9 mouse cellular contexts compared by ENCODE assay signal in the genomic region with DNA sequence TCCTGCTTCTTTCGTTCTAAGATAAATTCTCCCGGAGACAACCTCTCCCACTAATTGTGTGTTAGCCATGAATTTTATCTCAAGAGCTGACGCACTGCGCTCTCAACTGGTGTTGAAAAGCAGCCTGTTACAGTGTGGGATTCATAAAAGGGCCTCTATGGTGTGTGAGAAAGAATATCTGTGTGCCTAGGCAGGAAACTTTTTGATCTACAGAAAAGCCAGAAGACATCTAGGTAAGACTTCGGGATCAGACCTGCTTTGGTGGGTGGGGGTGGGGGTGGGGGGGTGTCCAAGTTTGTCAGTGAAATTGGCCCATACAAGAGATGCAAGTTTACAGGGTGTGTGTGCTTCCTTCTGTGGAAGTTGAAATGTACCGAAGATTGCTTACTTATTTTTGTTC.
A peak's percentile ranks its signal among the peaks of the same experiment; 100 is the strongest.
DNase-seq lines count a peak whose midpoint lies in the region; ATAC-seq and TF ChIP-seq lines count a peak whose summit lies in the region.
"Had no signal": no experiment of that assay in that cellular context is flagged by ENCODE, and none has a peak within 500 bp of the region (broad histone marks: within the 10 kb centered on the region; RNA-seq: fewer than 3 reads in every experiment).

No protein-coding gene starts in this region.

- no peak for TF ChIP-seq CTCF in C2C12 (IDR thresholded peaks at IDR 0.05; ENCODE audit: control insufficient read depth, insufficient read depth, insufficient read length)
- no peak for TF ChIP-seq CTCF in intestine, postnatal 0 days (IDR thresholded peaks at IDR 0.05; ENCODE audit: low read depth)

- H3K79me3 ChIP-seq in C2C12 (ENCODE audit: low read depth) = peaks cover 2% of the 10 kb centered on the region

- no peak for ATAC-seq in intestine, postnatal 0 days
- 0 out of 2 replicates have a peak, but pooled peaks have one; percentile 18 for ATAC-seq in megakaryocyte progenitor cell, adult 5-6 weeks (replicated peaks; ENCODE audit: poor library complexity)
- no peak for ATAC-seq in megakaryocyte, adult 5-6 weeks (ENCODE audit: poor library complexity, severe bottlenecking)

- peak overlapping the region; percentile 22 for H3K4me3 ChIP-seq in C2C12 (ENCODE audit: insufficient read depth, poor library complexity, severe bottlenecking)
- peak overlapping the region; percentile 24 for H3K4me3 ChIP-seq in intestine, postnatal 0 days (ENCODE audit: low read depth, low read length)

- no peak overlapping the region for H3K27ac ChIP-seq in intestine, postnatal 0 days (ENCODE audit: low read depth, low read length)
- H3K27ac ChIP-seq: liver, embryonic 14.5 days had no signal

- H3K4me2 ChIP-seq in intestine, postnatal 0 days (replicated peaks; ENCODE audit: low read depth) = peak overlapping the region; percentile 54

- 44% methylated on average over 6 of the region's 6 CpGs for WGBS in intestine, postnatal 0 days

- H3K79me2 ChIP-seq in C2C12 (ENCODE audit: control insufficient read depth, insufficient read depth) = no peaks in the 10 kb centered on the region

- peak; percentile 32 to 82 for DNase-seq in adrenal gland, adult (ENCODE audit: inconsistent age in 2 of 2, low spot score in 1 of 2)
- no peak for DNase-seq in adrenal gland, adult 8-10 months
- DNase-seq in heart, adult 18-20 months = peak; percentile 65 to 71
- no peak for DNase-seq in MN1 (ENCODE audit: low spot score)

- H3K9ac ChIP-seq in intestine, postnatal 0 days (ENCODE audit: low read depth, low read length) = no peak overlapping the region
- H3K9ac ChIP-seq: liver, embryonic 14.5 days had no signal

- H3K4me1 ChIP-seq in intestine, postnatal 0 days (replicated peaks; ENCODE audit: control insufficient read depth, insufficient read depth, low read length) = no peaks in the 10 kb centered on the region

- no peaks in the 10 kb centered on the region for H3K27me3 ChIP-seq in C2C12 (ENCODE audit: control insufficient read depth, insufficient read depth, insufficient read length)
- H3K27me3 ChIP-seq in intestine, postnatal 0 days (replicated peaks; ENCODE audit: control insufficient read depth, insufficient read depth, low read length) = no peaks in the 10 kb centered on the region

- H3K9me3 ChIP-seq in intestine, postnatal 0 days (ENCODE audit: control insufficient read depth) = no peaks in the 10 kb centered on the region

- H3ac ChIP-seq in C2C12 (ENCODE audit: control insufficient read depth, insufficient read length, low read depth) = peak overlapping the region; percentile 48

- H3K36me3 ChIP-seq in C2C12 (ENCODE audit: control insufficient read depth, insufficient read depth) = no peaks in the 10 kb centered on the region
- no peaks in the 10 kb centered on the region for H3K36me3 ChIP-seq in intestine, postnatal 0 days (ENCODE audit: control insufficient read depth, insufficient read depth)

TF ChIP-seq in C2C12, 6 proteins besides CTCF, POLR2A, EP300 and RAD21:
- no peak for TF ChIP-seq MAX (IDR thresholded peaks at IDR 0.05)
- no peak for TF ChIP-seq FOSL1 (IDR thresholded peaks at IDR 0.05; ENCODE audit: insufficient read depth, low read length, poor library complexity, severe bottlenecking)
- no peak for TF ChIP-seq MYOG (IDR thresholded peaks at IDR 0.05; ENCODE audit: control insufficient read depth, extremely low read depth, insufficient read length)
- TF ChIP-seq USF1 (IDR thresholded peaks at IDR 0.05; ENCODE audit: low read depth) = no peak
- TF ChIP-seq MYOD1 (IDR thresholded peaks at IDR 0.05; ENCODE audit: control insufficient read depth, insufficient read length, low read depth) = no peak
- no peak for TF ChIP-seq CEBPB (IDR thresholded peaks at IDR 0.05; ENCODE audit: low read depth)

Comparison
In these comparisons a context has a peak if more than half of its experiments do, and no peak if none do; other contexts are left out.
1. DNase-seq: peak in adrenal gland, adult (2 of 2) and heart, adult 18-20 months (2 of 2); none in adrenal gland, adult 8-10 months (single experiment) and MN1 (single experiment).